Comparison of ENCODE assay signal across 9 mouse cellular contexts in genomic region chr1:73968712-73969511, GRCm38 (mm10).
DNase-seq lines count a peak whose midpoint lies in the region; ATAC-seq and TF ChIP-seq lines count a peak whose summit lies in the region.
"Had no signal": no experiment of that assay in that cellular context is flagged by ENCODE, and none has a peak within 500 bp of the region (broad histone marks: within the 10 kb centered on the region; RNA-seq: fewer than 3 reads in every experiment).

No protein-coding gene starts in this region.

- in situ Hi-C loops in Patski (cut with MboI; ENCODE audit: low pct_unique_long_range_greater_than_20kb): no loop called here

- no peaks in the 10 kb centered on the region; the same call in 1 of the 2 replicates for H3K36me3 ChIP-seq in limb, embryonic 11.5 days (ENCODE audit: control insufficient read depth, insufficient read depth, low read length)
- H3K36me3 ChIP-seq: neural tube, embryonic 12.5 days had no signal

- no peaks in the 10 kb centered on the region for H3K27me3 ChIP-seq in Patski
- no peaks in the 10 kb centered on the region for H3K27me3 ChIP-seq in limb, embryonic 11.5 days (ENCODE audit: control insufficient read depth, insufficient read depth, low read length)
- no peaks in the 10 kb centered on the region for H3K27me3 ChIP-seq in cerebellum, adult 2 months (ENCODE audit: control insufficient read depth, insufficient read depth, low read length)
- H3K27me3 ChIP-seq: neural tube, embryonic 12.5 days had no signal

- intact Hi-C loops in heart, postnatal 10 days (cut with DNase I): no loop called here
- intact Hi-C loops in left cerebral cortex, postnatal 25 days (cut with DNase I): no loop called here

- no peak overlapping the region; the same call in 1 of the 2 replicates for H3K4me2 ChIP-seq in limb, embryonic 11.5 days (ENCODE audit: low read depth, severe bottlenecking)
- H3K4me2 ChIP-seq: neural tube, embryonic 12.5 days had no signal

- peak overlapping the region; percentile 36 for H3K27ac ChIP-seq in brown adipose tissue, adult 24 weeks (replicated peaks; ENCODE audit: low read depth, low read length)
- H3K27ac ChIP-seq in limb, embryonic 11.5 days (replicated peaks; ENCODE audit: low read depth, low read length): 0 out of 2 replicates have a peak overlapping the region, but pooled peaks have one; percentile 21
- no peak overlapping the region for H3K27ac ChIP-seq in cerebellum, adult 2 months (ENCODE audit: insufficient read depth, low read length)
- H3K27ac ChIP-seq: neural tube, embryonic 12.5 days had no signal

- DNase-seq in Patski (ENCODE audit: low read depth, low spot score): no peak
- peak; percentile 81 for DNase-seq in heart, postnatal 10 days
- peak; percentile 44 for DNase-seq in limb, embryonic 11.5 days (ENCODE audit: low spot score)
- no peak for DNase-seq in frontal cortex, postnatal 10 days (ENCODE audit: low spot score in 2 of 2)
- no peak for DNase-seq in cerebellum, adult 2 months
- no peak for DNase-seq in left cerebral cortex, postnatal 25 days (ENCODE audit: low spot score in 2 of 2)

- peak; percentile 25 for ATAC-seq in Patski
- no peak for ATAC-seq in limb, embryonic 11.5 days (ENCODE audit: insufficient number of reproducible peaks, low FRiP score, low TSS enrichment, low read depth)
- no peak for ATAC-seq in erythroblast, adult 5-6 weeks (replicated peaks; ENCODE audit: low FRiP score, poor library complexity, severe bottlenecking)

- no peaks in the 10 kb centered on the region for H3K9me3 ChIP-seq in limb, embryonic 11.5 days (ENCODE audit: control insufficient read depth, low read length)
- H3K9me3 ChIP-seq: neural tube, embryonic 12.5 days had no signal

- TF ChIP-seq CTCF in Patski (IDR thresholded peaks at IDR 0.05): no peak
- no peak for TF ChIP-seq CTCF in cerebellum, adult 2 months (IDR thresholded peaks at IDR 0.05; ENCODE audit: borderline replicate concordance, insufficient read depth, low read depth, low read length)

- TF ChIP-seq POLR2A in cerebellum, adult 2 months (IDR thresholded peaks at IDR 0.05; ENCODE audit: borderline replicate concordance, insufficient read depth, low read length): no peak

- H3K9ac ChIP-seq in limb, embryonic 11.5 days (ENCODE audit: low read length): no peak overlapping the region
- H3K9ac ChIP-seq: neural tube, embryonic 12.5 days had no signal

- CTCF ChIA-PET in Patski (lab: Charles Lee): no interaction called here

- 5% methylated on average over 13 of the region's 13 CpGs for WGBS in limb, embryonic 11.5 days
- WGBS in cerebellum, adult 2 months: 23% methylated on average over 13 of the region's 13 CpGs

- no peak overlapping the region for H3K4me3 ChIP-seq in brown adipose tissue, adult 24 weeks (ENCODE audit: insufficient read depth, low read depth, low read length)
- no peak overlapping the region for H3K4me3 ChIP-seq in limb, embryonic 11.5 days (ENCODE audit: low read depth, low read length)
- H3K4me3 ChIP-seq in cerebellum, adult 2 months (replicated peaks; ENCODE audit: insufficient read depth, low read depth, low read length): no peak overlapping the region
- H3K4me3 ChIP-seq: neural tube, embryonic 12.5 days had no signal

- POLR2A ChIA-PET in Patski (lab: Charles Lee): interaction anchor here (1.0 to 1.4 kb wide), 2 partner anchors 17 to 36 kb away, joined by 4 to 5 read pairs; no protein-coding TSS in a partner anchor

- H3K4me1 ChIP-seq in brown adipose tissue, adult 24 weeks (ENCODE audit: control insufficient read depth, insufficient read depth, insufficient read length, low read length): peaks cover 40% of the 10 kb centered on the region
- H3K4me1 ChIP-seq in limb, embryonic 11.5 days (ENCODE audit: control insufficient read depth, insufficient read depth, low read length): peaks cover 41% of the 10 kb centered on the region
- H3K4me1 ChIP-seq in cerebellum, adult 2 months (ENCODE audit: control insufficient read depth, insufficient read depth, low read length): peaks cover 7% of the 10 kb centered on the region; the same call in 1 of the 2 replicates

Comparison
In these comparisons a context has a peak if more than half of its experiments do, and no peak if none do; other contexts are left out.
1. DNase-seq: peak in heart, postnatal 10 days (2 of 2) and limb, embryonic 11.5 days (single experiment); none in Patski (single experiment), frontal cortex, postnatal 10 days (0 of 2), cerebellum, adult 2 months (0 of 2) and left cerebral cortex, postnatal 25 days (0 of 2).